Mouse (Mus musculus) adrenal gland, postnatal 36 days (tissue): Measurements from ENCODE around the gene Setd1b. TPM values are rescaled to one million over a fixed set of nuclear protein-coding genes. Genes with fewer than 3 reads are reported as not detected.
A peak's percentile ranks its signal among the peaks of the same experiment; 100 is the strongest.
"Not testable (repeated sequence)": the region's sequence is repeated elsewhere in the genome, so short reads cannot be mapped to it uniquely, and the experiment has no call there.

ENCODE experiments used
- DNase-seq, 2 experiments: peaks; one replicate each; pipeline ENCODE4 v3.0.0; 2021; ENCODE audit warnings: mixed read lengths in 1 of 2
- total RNA-seq, 2 experiments: library from RNA; stranded (reverse); gene quantifications; 2 replicates each; pipeline ENCODE4 v1.2.3; 2021

Gene Setd1b
- total RNA-seq, 2 experiments from 2014 or later = 24.9 to 26.0 TPM

DNA sequence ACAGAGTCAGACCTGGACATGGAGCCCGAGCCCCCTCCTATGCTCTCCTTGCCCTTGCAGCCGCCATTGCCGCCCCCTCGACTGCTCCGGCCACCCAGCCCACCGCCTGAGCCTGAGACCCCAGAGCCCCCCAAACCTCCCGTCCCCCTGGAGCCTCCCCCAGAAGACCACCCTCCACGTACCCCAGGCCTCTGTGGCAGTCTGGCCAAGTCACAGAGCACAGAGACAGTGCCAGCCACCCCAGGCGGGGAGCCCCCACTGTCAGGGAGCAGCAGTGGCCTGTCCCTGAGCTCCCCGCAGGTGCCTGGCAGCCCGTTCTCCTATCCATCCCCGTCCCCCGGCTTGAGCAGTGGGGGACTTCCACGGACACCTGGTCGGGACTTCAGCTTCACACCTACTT lies 17.9 kb downstream of the Setd1b start:
- no peak for DNase-seq

DNA sequence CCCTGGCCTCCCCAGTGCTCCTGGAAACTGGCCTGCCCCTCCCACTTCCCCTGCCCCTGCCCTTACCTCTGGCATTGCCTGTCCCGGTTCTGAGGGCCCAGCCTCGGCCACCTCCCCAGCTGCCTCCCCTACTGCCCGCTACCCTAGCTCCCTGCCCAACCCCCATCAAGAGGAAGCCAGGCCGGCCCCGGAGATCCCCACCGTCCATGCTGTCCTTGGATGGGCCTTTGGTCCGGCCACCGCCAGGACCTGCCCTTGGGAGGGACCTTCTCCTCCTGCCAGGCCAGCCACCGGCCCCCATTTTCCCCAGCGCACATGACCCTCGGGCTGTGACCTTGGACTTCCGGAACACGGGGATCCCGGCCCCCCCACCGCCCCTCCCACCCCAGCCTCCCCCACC lies 18.3 kb downstream of the Setd1b start:
- DNase-seq = peak; percentile 83 to 84

DNA sequence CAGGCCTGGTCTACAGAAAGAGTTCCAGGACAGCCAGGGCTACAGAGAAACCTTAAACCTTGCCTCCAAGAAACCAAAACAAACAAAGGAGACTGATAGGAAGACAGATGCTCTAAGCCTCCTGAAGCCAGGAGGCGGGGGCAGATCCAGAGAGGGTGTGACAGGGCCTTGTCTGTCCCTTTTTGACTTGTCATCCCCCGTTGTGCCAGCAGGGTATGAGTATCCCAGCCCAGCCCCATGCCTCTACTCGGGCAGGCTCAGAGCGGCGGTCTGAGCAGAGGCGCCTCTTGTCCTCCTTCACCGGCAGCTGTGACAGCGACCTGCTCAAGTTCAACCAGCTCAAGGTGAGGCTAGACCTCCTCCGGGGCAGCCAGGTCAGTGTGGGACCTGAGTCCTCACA lies 20.9 kb downstream of the Setd1b start:
- no peak for DNase-seq

DNA sequence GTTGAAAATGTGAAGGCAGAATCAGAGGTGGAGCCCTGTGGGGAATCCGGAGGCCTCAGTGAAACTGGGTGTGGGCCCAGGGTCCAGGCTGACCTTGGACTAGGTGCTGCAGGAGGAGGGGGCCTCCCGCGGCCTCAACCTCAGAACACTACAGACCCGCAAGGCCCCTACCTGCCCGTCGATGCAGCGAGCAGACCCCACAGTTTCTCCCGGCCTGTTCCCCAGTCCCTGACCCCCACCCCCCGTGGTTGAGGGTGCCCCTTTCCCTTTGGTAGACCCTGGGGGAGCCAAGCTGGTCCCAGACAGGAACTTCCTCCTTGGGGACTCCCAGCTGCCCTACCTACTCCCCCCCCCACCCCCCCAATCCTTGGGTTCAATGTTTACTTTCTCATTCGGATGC lies 24.4 kb downstream of the Setd1b start:
- DNase-seq = no peak

DNA sequence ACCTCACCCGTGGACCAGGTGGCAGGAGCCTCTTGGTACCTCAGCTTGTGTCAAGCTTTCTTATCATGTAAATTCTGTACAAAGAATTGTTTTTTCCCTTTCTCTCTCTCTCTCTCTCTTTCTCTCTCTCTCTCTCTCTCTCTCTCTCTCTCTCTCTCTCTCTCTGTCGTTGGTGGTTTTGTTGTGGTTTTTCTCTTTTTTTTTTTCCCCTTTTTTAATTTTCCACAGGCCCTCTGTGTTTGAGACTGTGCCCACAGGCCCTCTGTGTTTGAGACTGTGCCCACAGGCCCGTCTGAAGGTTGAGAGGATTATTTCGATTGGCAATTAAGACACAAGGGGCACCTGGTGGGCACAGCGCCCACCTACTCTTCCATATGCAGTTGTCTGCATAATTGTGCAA lies 25.6 kb downstream of the Setd1b start:
- DNase-seq = no peak

DNA sequence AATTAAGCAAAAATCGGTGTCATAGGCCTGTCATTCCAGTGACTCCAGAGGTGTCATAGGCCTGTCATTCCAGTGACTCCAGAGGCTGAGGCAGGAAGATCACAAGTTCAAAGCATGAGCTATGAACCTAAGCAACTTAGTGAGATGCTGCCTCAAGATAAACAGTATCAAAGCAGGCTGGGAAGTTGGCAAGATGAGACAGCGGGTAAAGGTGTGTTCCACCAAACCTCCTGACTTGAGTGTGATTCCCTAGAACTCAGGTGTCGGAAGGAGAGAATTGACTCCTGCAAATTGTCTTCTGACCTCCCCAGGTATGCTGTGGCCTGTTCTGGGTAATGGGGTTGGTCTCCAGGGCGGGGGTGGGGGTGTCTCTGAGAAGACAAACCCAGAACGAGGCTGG lies 27.3 kb downstream of the Setd1b start, which contains the start of gene Psmd9:
Gene Psmd9, plus strand, starts transcription at position 130 of the 400 bp plus-strand sequence.
- no peak for DNase-seq

DNA sequence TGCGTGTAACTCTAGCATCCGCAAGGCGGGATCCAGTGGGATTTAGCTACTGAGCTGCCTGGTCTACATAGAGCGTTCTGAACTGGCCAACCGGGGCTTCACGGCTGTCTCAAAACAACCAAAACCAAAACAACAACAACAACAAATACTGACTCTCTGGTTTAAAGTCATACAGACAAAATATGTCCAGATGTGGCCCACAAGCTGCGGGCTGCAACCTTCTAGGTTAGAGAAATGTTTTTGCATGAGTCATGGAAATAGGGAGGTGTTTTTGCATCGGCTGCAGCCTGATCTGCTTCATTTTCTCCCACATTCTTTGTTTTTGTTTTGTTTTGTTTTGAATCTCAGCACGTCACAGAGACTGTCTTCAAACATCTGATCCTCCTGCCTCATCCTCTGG lies 28.4 kb downstream of the Setd1b start:
- DNase-seq = no peak

DNA sequence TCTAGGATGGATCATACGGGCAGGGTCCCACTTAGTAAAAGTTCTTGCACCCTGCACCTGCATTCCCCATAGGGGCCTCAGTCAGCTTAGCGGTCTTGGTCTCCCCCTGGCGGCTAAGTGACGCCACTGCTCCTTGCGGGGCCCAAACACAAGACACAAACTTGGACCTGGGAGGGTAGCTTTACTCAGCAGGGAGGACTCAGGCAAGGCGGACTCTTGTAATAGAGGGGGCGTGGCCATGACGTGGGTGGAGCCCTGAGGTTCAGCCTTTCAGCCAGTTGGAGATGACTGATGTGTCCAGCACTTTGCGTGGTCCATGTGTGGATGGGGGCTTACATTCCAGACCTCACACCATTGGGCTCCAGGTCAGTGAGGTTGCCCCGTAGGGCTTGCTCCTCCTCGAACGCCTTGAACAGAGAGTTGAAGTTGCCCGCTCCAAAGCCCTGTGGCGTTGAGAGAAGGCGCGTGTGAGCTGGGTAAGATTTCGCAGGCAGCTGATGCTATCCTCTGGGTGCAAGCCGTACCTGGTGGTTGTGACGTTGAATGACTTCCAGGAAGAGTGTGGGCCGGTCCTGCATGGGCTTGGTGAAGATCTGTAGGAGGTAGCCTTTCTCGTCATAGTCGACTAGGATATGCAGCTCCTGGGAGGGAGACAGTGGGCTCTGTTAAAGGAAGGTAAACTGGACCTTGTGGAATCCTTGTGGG lies 29.8 kb downstream of the Setd1b start:
- DNase-seq = peak; percentile 89

DNA sequence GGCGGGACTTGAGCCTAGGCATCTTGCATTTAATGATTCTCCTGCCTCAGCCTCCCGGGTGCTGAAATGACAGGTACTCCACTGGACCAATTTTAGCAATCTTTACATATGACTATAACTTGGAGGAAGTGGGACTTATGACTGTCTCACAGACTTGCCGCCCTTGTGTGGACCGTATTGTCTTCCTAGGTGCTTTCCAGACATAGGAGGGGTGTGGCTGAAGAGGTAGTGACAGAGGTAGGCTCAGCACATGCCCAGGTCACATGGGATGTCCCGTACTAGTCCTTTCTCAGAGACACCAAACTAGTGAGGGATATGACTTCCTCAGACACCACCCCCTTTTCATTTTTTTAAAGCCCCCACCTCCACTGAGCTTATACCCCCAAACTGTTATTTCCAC lies 36.8 kb downstream of the Setd1b start:
- no peak for DNase-seq

DNA sequence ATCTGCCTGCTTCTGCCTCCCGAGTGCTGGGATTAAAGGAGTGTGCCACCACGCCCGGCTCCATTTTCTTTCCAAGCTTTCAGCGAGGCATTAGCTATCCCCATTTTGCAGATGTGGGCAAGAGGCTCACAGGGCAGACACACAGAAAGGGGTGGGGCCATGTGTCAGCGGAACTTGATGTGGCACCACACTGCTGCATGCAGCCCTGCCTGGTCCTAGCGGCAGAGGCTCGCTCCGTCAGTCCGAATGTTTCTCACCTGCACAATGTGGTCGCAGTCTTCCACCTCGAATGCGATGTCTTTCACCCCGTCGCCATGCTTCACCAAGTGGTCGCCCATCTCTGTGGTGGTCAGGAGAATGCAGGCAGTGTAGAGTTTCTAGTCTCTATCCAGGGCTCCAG lies 38.4 kb downstream of the Setd1b start:
- no peak for DNase-seq

DNA sequence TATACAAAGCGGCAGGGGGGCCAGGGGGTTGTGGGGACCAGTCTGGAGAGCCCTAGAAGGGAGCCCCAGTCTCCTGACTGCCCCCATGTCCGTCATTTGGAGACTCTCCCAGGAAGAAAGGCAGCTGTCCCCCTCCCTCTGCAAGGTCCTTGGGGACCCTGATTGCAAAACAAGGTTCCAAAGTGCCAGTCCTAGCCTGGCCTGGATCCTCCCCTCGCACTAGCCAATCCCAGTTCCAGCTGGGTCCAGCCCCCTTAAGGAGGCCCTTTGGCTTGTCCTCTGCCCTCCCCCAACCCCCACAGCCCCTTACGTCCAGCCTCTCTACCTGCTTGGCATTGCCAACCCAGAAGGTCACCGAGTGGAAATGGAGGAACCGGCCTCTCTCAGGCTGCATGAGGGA lies 39.5 kb downstream of the Setd1b start:
- peak; percentile 40 to 67 for DNase-seq

DNA sequence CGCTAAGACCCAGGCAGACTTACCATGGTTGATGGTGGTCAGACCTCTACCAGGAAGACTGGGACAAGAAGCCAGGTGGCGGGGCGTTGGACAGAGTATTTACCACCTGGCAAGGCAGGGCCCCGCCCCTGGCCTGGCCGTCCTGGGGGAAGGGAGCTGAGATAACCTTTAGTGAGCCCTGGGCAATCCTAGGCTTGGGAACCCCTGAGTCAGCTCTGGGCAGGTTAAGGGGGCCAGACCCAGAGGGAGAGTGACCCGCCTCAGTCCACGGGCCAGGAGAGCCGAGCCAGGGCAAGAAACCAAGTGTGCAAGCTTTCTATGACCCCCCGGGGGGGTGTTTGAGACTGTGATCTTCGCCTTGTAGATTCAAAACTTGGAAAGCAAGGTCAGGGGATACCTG lies 40.7 kb downstream of the Setd1b start, which contains the start of gene Hpd:
Gene Hpd, minus strand, starts transcription at position 77 of the 400 bp plus-strand sequence.
- DNase-seq = no peak

DNA sequence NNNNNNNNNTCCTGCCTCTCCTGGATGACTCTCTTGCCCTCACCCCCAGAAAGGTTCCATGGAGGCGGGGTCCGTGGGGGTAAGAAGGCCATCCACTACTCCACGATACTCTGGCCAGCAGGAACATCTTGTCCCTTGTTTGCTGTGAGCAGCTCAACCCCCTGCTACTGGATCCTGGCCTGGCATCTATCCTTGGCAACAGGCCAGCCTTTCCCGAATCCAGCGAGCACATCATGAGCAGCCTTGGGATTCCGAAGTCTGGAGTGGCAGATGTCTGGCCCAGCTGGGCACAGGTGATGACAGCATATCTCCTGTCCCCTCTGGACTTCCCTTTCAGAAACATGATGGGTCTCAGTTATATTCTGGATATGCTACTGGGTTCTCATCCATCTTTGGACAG lies 44.0 kb downstream of the Setd1b start:
- DNase-seq = peak; percentile 24 to 63

DNA sequence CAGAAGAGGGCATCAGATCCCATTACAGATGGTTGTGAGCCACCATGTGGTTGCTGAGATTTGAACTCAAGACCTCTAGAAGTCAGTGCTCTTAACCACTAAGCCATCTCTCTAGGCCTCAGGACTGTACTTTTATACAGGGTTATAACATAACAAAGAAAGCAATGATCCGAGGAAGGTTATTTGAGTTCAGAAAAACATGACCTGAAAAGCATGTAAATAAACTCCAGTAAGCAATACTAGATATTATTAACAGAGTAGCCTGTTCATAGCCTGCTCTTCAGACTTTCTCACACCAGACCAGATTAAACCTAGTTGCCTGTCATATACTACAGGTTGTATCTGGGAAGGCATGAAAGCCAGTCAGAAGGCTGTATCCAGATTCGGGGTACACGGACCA lies 45.3 kb downstream of the Setd1b start:
- no peak for DNase-seq

DNA sequence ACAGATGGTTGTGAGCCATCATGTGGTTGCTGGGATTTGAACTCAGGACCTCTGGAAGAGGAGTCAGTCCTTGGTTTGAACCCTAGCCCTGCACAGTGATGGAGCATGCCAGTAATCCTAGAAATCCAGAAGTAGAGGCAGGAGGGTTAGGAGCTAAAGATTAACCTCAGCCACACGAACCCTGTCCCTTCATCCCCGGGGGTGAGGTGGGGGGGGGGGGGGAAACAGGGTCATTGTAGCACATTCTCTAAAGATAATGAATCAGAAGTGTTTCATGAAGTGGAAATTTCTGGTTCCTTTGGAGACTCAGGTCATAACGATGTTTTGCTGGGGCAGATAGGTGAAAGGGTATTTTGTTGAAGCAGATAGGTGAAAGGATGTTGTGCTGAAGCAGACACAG lies 48.9 kb downstream of the Setd1b start:
- no peak for DNase-seq

DNA sequence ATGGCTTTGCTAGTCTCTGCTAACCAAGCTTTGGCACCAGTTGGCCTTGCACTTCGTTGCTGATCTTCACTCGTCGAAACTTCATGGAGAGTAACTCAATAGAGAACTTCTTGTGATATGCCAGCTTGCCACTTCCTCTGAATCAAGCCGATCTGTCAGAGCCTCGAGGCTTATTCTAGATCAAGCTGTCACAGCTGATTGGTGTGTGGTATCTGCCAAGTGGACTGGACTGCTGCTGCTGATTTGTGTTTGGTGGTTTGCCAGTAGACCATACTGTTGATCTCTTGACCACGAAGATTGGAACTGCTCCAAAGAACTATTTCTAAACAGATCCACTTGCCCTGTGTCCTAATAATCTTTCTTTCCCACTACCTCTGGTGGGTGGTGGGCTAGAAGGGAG lies 49.4 kb downstream of the Setd1b start:
- no peak for DNase-seq

DNA sequence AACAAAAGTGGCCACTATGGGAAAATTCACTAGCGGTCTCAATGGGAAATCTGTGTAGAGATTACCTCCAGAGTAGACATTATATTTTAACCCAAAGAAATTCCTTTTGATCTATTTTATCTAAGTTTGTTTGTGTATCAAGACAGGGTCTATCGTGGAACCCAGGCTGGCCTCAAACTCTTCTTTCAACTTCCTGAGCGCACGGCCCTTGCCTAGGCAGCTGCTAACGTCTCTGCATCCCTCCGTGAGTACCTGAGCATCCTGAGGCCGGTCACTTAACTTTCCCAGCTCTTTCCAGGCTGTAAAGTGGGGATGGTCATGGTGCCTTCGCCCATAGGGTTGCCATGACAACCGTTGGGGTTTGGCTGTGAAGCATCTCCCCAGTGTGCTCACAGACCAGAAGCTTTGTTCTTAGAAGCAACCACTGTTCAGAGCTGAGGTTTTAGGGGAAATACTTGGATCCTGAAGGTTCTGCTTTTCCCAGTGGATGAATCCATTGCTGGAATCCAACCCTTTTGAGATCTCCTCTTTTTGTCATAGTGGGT lies 50.7 kb downstream of the Setd1b start:
- no peak for DNase-seq

DNA sequence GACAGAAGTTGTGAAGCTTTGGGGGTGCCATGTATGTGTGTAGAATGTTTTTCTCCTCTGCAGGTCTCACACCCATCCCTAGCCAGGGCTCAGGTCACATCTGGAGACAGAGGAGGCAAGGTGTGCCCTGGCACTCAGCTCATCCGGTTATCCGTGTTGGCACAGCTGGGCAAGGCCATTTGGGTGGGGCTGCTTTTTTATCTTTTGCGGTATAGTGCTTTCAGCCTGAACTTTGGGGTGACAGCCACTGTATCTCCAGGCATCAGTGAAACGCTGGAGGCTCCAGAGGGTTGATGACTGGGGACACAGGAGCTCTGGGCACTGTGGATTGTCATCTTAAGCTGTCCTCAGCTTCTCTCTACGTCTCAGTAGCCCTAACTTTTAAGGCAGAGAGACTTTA lies 51.4 kb downstream of the Setd1b start:
- DNase-seq = no peak

DNA sequence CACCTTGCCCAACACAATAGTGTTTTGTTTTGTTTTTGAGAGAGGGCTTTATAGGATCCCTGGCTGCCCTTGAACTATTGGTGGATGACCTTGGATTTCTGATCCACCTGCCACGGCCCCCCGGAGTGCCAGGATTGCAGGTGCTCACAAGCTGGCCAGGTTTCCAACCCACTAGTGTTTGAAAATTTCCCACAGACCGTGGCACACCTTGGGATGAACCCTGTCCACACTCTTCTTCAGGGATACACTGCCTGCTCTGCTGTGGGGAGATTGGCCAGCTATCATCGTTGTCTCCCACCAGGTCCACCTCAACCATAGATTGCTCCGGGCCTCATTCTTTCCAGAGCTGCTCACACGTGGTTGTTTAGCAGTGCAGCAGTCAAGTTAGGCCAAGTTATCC lies 52.9 kb downstream of the Setd1b start:
- no peak for DNase-seq

DNA sequence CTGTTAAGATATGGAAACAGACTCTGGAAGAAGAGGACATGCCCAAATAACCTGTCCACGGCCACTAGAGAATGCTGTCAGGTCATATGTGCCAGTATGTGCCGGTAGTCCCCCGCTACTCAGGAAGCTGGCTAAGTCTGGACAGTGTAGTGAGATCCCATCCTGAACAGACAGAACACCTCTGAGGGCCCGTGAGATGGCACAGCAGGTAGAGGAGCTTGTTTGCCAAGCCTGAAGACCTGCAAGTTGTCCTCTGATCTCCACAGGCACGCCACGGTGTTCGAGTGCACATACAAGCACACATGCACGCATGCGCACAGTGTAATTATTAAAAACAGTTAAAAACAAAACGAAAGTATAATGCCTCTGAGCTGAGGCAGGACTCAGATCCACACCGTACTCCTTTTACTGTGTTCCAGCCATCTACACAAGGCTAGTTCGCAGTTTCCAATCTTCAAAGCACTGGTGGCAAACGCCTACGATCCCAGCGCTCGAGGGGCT lies 53.6 kb downstream of the Setd1b start:
- DNase-seq = no peak

DNA sequence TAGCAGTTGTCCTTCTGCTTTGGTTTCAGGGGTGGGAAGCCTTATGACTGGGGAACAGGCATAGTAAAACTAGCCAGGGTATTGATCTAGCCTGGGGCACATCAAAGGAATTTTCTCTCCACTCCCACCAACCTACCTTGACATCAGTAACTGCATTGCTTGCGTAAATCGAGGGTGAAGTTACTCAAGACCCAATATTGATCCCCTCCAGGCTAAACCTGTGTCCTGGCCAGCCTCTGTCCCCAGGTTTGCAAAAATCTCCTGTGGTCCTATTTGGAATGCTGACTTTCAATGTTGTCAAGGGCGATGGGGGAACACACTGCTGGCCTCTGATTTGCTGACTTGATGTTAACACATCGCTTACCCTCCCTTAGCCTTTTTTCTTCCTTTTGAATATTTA lies 54.8 kb downstream of the Setd1b start:
- no peak for DNase-seq

DNA sequence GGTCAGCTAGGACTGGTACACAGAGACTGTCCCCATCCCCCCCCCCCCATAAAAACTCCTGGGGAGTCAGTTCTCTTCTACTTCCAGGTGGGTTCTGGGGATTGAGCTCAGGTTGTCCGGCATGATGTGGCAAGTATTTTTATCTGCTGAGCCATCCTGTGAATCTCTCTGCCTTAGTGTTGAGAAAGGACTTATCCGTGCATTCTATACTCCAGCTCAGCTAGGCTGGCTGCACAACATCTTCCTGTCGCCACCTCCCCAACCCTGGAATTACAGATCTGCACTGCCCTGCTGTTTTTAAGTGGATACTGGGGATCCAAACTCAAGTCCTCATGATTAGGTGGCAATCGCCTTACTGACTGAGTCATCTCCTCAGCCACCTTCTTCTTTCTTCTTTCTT lies 56.5 kb downstream of the Setd1b start:
- no peak for DNase-seq

DNA sequence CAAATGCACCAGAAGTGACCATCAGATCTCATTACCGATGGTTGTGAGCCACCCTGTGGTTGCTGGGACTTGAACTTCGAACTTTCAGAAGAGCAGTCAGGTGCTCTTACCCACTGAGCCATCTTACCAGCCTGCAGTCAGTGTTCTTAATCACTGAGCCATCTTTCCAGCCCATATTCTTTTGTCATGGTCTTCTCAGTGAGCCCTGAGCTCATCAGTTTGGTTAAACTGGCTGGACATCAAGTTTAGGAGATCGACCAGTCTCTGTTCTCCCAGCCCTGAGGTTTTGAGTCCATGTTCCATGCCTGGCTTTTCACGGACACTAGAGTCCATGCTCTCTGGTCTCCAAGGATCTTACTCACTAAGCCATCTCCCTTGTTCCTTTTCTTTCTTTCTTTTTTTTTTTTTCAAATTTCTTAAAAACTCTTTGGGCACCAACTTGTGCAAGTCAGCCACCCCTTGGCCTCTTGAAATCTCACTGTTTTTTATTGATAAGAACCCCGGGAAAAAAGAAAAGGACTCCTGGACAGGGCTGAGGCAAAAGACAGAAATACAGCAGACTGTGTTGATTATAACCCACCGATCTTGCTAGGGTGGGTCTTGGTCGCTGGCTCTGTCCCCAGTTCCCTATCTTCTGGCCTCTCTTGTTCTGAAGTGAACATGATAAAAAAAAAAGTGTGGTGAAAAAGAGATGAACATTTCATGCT lies 59.0 kb downstream of the Setd1b start:
- DNase-seq = not testable (repeated sequence)

DNA sequence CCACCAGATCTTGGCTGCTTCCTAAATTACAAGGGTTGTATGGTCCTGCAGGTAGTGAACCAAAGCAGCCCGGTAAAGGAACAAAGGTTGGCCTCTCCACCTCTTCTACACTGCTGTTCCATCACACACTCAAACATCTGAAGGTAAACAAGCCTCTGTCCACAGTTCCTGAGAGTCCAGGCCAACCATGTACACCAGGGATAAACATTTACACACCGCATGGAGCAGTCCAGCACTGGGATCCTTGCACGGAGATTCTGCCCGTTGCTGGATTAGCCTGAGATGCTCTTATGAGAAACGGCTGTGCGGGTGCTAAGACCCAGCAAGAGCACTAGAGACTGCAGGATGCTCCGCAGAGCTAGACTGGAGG lies 59.5 kb downstream of the Setd1b start:
- no peak for DNase-seq
